Mouse (Mus musculus): Measurements from ENCODE around the gene Cog8.

DNA sequence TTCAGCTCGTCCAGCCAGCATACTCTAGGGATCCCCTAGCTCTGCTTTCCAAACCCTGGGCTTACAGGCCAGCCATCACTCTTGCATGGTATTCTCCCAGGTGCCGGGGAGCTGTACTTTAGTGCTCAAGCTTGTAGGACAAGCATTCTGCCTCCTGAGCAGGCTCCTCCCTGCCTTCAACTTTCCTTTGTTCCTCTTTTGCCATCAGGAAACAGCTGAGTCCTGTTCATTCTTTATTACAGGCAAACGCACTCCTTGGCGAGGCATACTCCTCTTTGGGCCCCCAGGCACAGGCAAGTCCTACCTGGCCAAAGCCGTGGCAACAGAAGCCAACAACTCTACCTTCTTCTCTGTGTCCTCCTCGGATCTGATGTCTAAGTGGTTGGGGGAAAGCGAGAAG is 15.9 kb downstream of the Cog8 start:
- no peak for TF ChIP-seq EP300 (IDR thresholded peaks at IDR 0.05; ENCODE audit: insufficient read depth, low read depth, low read length)
- TF ChIP-seq CTCF (IDR thresholded peaks at IDR 0.05) = no peak

Data from heart, adult 2 months (tissue).